Mouse (Mus musculus): ENCODE results near the gene Sec22a. TPM values are rescaled to one million over a fixed set of nuclear protein-coding genes. Genes with fewer than 3 reads are reported as not detected.

The Sec22a gene
- 33.8 and 35.7 TPM in 2 replicates for polyA plus RNA-seq (2016; fragmentation: Nextera tagmentation; extraction: Ambion mirVana)

GRCm38 (mm10) chr16:35363150-35364062 is at the start of gene Sec22a:
Gene Sec22a (minus strand): TSS chr16:35363918.
- WGBS, result under 1% methylated on average over 67 of the region's 67 CpGs
- H3K4me3 ChIP-seq, result peak within 1 kb of the TSS; percentile 81
- no peaks in the 10 kb centered on the region for H3K27me3 ChIP-seq (ENCODE audit: insufficient read depth, poor library complexity, severe bottlenecking)
- peaks cover 22% of the 10 kb centered on the region for H3K4me1 ChIP-seq (replicated peaks)
- H3K27ac ChIP-seq, result peak within 1 kb of the TSS; percentile 95
- no peaks in the 10 kb centered on the region for H3K9me3 ChIP-seq
- peak; percentile 96 for DNase-seq (ENCODE audit: low spot score)
- peaks cover 16% of the 10 kb centered on the region for H3K36me3 ChIP-seq

- WGBS, result 77% methylated on average over 4 of the region's 4 CpGs
- Histone ChIP-seq H3K4me1 (replicated peaks) (peaks cover 29% of the 10 kb centered on the region), H3K36me3 (peaks cover 83% of the 10 kb centered on the region), H3K27me3 (ENCODE audit: insufficient read depth, poor library complexity, severe bottlenecking) (peaks cover 16% of the 10 kb centered on the region; the same call in 1 of the 2 replicates), H3K4me3 (no peak overlapping the region), H3K9me3 (no peaks in the 10 kb centered on the region), H3K27ac (no peak overlapping the region)
- no peak for DNase-seq (ENCODE audit: low spot score)
Observed at GRCm38 (mm10) chr16:35406706-35407105, 43.0 kb upstream of the Sec22a start.

- H3K4me1 ChIP-seq (replicated peaks), result peaks cover 29% of the 10 kb centered on the region
- no peak overlapping the region for H3K27ac ChIP-seq
- no peak overlapping the region for H3K4me3 ChIP-seq
- H3K27me3 ChIP-seq (ENCODE audit: insufficient read depth, poor library complexity, severe bottlenecking), result peaks cover 16% of the 10 kb centered on the region; the same call in 1 of the 2 replicates
- DNase-seq (ENCODE audit: low spot score), result no peak
- no peaks in the 10 kb centered on the region for H3K9me3 ChIP-seq
- WGBS, result 91% methylated on average over 4 of the region's 4 CpGs
- H3K36me3 ChIP-seq, result peaks cover 84% of the 10 kb centered on the region
Observed at GRCm38 (mm10) chr16:35406166-35406565, 42.4 kb upstream of the Sec22a start.

- no peak overlapping the region for H3K27ac ChIP-seq
- H3K36me3 ChIP-seq, result peaks cover 85% of the 10 kb centered on the region
- peaks cover 28% of the 10 kb centered on the region for H3K4me1 ChIP-seq (replicated peaks)
- 92% methylated on average over 14 of the region's 14 CpGs for WGBS
- H3K9me3 ChIP-seq, result no peaks in the 10 kb centered on the region
- H3K4me3 ChIP-seq, result no peak overlapping the region
- H3K27me3 ChIP-seq (ENCODE audit: insufficient read depth, poor library complexity, severe bottlenecking), result peaks cover 16% of the 10 kb centered on the region; the same call in 1 of the 2 replicates
- DNase-seq (ENCODE audit: low spot score), result no peak
Observed at GRCm38 (mm10) chr16:35405348-35406080, 41.8 kb upstream of the Sec22a start.

- Histone ChIP-seq H3K36me3 (peaks cover 84% of the 10 kb centered on the region), H3K9me3 (no peaks in the 10 kb centered on the region), H3K4me1 (replicated peaks) (peaks cover 26% of the 10 kb centered on the region), H3K4me3 (no peak overlapping the region), H3K27me3 (ENCODE audit: insufficient read depth, poor library complexity, severe bottlenecking) (peaks cover 16% of the 10 kb centered on the region; the same call in 1 of the 2 replicates), H3K27ac (no peak overlapping the region)
- no peak for DNase-seq (ENCODE audit: low spot score)
- WGBS, result 42% methylated on average over 5 of the region's 5 CpGs
Observed at GRCm38 (mm10) chr16:35404864-35405263, 41.1 kb upstream of the Sec22a start.

- no peaks in the 10 kb centered on the region for H3K9me3 ChIP-seq
- peaks cover 26% of the 10 kb centered on the region for H3K4me1 ChIP-seq (replicated peaks)
- H3K27me3 ChIP-seq (ENCODE audit: insufficient read depth, poor library complexity, severe bottlenecking), result peaks cover 16% of the 10 kb centered on the region; the same call in 1 of the 2 replicates
- H3K27ac ChIP-seq, result no peak overlapping the region
- no peak overlapping the region for H3K4me3 ChIP-seq
- 82% methylated on average over 8 of the region's 8 CpGs for WGBS
- no peak for DNase-seq (ENCODE audit: low spot score)
- H3K36me3 ChIP-seq, result peaks cover 87% of the 10 kb centered on the region
Observed at GRCm38 (mm10) chr16:35403891-35404290, 40.2 kb upstream of the Sec22a start.

GRCm38 (mm10) chr16:35403356-35403755 is 39.6 kb upstream of the Sec22a start:
- Histone ChIP-seq H3K9me3 (no peaks in the 10 kb centered on the region), H3K27me3 (ENCODE audit: insufficient read depth, poor library complexity, severe bottlenecking) (peaks cover 16% of the 10 kb centered on the region; the same call in 1 of the 2 replicates), H3K36me3 (peaks cover 88% of the 10 kb centered on the region), H3K4me1 (replicated peaks) (peaks cover 26% of the 10 kb centered on the region), H3K27ac (no peak overlapping the region), H3K4me3 (no peak overlapping the region)
- DNase-seq (ENCODE audit: low spot score), result no peak
- 92% methylated on average over 9 of the region's 9 CpGs for WGBS

GRCm38 (mm10) chr16:35392813-35393212 is 29.1 kb upstream of the Sec22a start:
- no peak overlapping the region for H3K4me3 ChIP-seq
- no peaks in the 10 kb centered on the region for H3K27me3 ChIP-seq (ENCODE audit: insufficient read depth, poor library complexity, severe bottlenecking)
- no peak overlapping the region for H3K27ac ChIP-seq
- H3K36me3 ChIP-seq, result peaks cover 24% of the 10 kb centered on the region
- H3K4me1 ChIP-seq (replicated peaks), result no peaks in the 10 kb centered on the region
- DNase-seq (ENCODE audit: low spot score), result no peak
- 84% methylated on average over 8 of the region's 8 CpGs for WGBS
- H3K9me3 ChIP-seq, result 0 out of 2 replicates have a peak, but pooled peaks cover 4% of the 10 kb centered on the region

- Histone ChIP-seq H3K9me3 (no peaks in the 10 kb centered on the region), H3K36me3 (no peaks in the 10 kb centered on the region), H3K4me3 (no peak overlapping the region), H3K4me1 (replicated peaks) (no peaks in the 10 kb centered on the region), H3K27ac (no peak overlapping the region), H3K27me3 (ENCODE audit: insufficient read depth, poor library complexity, severe bottlenecking) (no peaks in the 10 kb centered on the region)
- WGBS, result 85% methylated on average over 3 of the region's 3 CpGs
- DNase-seq (ENCODE audit: low spot score), result no peak
Observed at GRCm38 (mm10) chr16:35385654-35386053, 21.9 kb upstream of the Sec22a start.

- no peak overlapping the region for H3K27ac ChIP-seq
- no peak for DNase-seq (ENCODE audit: low spot score)
- no peaks in the 10 kb centered on the region for H3K27me3 ChIP-seq (ENCODE audit: insufficient read depth, poor library complexity, severe bottlenecking)
- whole genome bisulfite sequencing, result 88% methylated on average over 9 of the region's 9 CpGs
- no peaks in the 10 kb centered on the region for H3K4me1 ChIP-seq (replicated peaks)
- no peaks in the 10 kb centered on the region for H3K9me3 ChIP-seq
- no peak overlapping the region for H3K4me3 ChIP-seq
- no peaks in the 10 kb centered on the region for H3K36me3 ChIP-seq
Observed at GRCm38 (mm10) chr16:35380048-35380447, 16.3 kb upstream of the Sec22a start.

- Histone ChIP-seq H3K27me3 (ENCODE audit: insufficient read depth, poor library complexity, severe bottlenecking) (no peaks in the 10 kb centered on the region), H3K36me3 (no peaks in the 10 kb centered on the region), H3K4me1 (replicated peaks) (no peaks in the 10 kb centered on the region), H3K4me3 (no peak overlapping the region), H3K9me3 (no peaks in the 10 kb centered on the region), H3K27ac (no peak overlapping the region)
- DNase-seq (ENCODE audit: low spot score), result no peak
- 87% methylated on average over 3 of the region's 3 CpGs for WGBS
Observed at GRCm38 (mm10) chr16:35379344-35379743, 15.6 kb upstream of the Sec22a start.

GRCm38 (mm10) chr16:35364063-35364428 is 328 bp upstream of the Sec22a start:
- 2% methylated on average over 7 of the region's 7 CpGs for WGBS
- no peak for DNase-seq (ENCODE audit: low spot score)
- H3K27ac ChIP-seq, result peak overlapping the region; percentile 95

GRCm38 (mm10) chr16:35362221-35362620 is 1.5 kb downstream of the Sec22a start:
- Histone ChIP-seq H3K9me3 (no peaks in the 10 kb centered on the region), H3K4me3 (no peak overlapping the region), H3K27ac (no peak overlapping the region), H3K36me3 (peaks cover 16% of the 10 kb centered on the region), H3K4me1 (replicated peaks) (peaks cover 22% of the 10 kb centered on the region), H3K27me3 (ENCODE audit: insufficient read depth, poor library complexity, severe bottlenecking) (no peaks in the 10 kb centered on the region)
- DNase-seq (ENCODE audit: low spot score), result no peak
- 88% methylated on average over 2 of the region's 2 CpGs for WGBS

More at GRCm38 (mm10) chr16:35364063-35364428, 328 bp upstream of the Sec22a start:
- H3K9me3 ChIP-seq, result no peaks in the 10 kb centered on the region
- H3K27me3 ChIP-seq (ENCODE audit: insufficient read depth, poor library complexity, severe bottlenecking), result no peaks in the 10 kb centered on the region
- peak overlapping the region; percentile 81 for H3K4me3 ChIP-seq
- H3K4me1 ChIP-seq (replicated peaks), result peaks cover 22% of the 10 kb centered on the region
- peaks cover 15% of the 10 kb centered on the region for H3K36me3 ChIP-seq

Measured in hindbrain, embryonic 10.5 days (tissue).